Comparison of ENCODE assay signal across 19 mouse cellular contexts in the genomic region with DNA sequence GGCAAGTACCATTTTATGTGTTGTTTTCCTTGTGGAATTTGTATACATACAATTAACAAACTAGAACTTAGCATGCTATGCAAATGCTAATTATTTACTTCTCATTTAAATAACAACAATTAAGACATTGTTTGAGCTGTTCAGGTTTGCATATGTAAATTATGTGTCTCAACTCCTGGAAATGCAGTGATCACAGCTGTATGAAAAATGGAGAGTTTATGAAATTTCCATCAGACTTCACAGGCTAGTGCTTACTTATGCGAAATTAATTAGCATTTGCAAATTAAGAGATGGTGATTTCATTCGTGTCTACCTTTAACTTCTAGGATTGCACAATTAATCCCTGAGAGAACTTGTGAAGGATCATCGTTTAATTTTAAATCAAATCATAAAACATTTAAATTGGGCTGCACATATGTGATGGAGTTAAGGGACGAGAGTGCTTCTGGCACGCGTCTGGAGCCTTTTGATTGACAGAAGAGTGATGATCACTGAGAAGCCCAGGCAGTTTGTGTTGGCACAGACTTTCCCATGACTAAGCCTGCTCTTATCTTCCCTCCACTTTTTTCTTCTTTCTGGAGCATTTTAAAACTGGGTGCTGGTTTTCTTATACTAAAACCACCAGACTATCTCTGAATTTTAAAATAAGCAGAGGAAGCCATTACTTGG. TPM values are rescaled to one million over a fixed set of nuclear protein-coding genes. Genes with fewer than 3 reads are reported as not detected.
DNase-seq lines count a peak whose midpoint lies in the region; ATAC-seq lines count a peak whose summit lies in the region.
"Had no signal": no experiment of that assay in that cellular context is flagged by ENCODE, and none has a peak within 500 bp of the region (broad histone marks: within the 10 kb centered on the region; RNA-seq: fewer than 3 reads in every experiment).

No protein-coding gene starts in this region.

- 0 out of 2 replicates have a peak, but pooled peaks cover 3% of the 10 kb centered on the region for H3K27me3 ChIP-seq in forebrain, embryonic 16.5 days (replicated peaks; ENCODE audit: control insufficient read depth, insufficient read depth, low read length)
- no peaks in the 10 kb centered on the region for H3K27me3 ChIP-seq in forebrain, embryonic 15.5 days
- H3K27me3 ChIP-seq in hindbrain, embryonic 16.5 days (replicated peaks; ENCODE audit: control insufficient read depth, insufficient read depth, low read length), result no peaks in the 10 kb centered on the region
- no peaks in the 10 kb centered on the region for H3K27me3 ChIP-seq in hindbrain, embryonic 10.5 days (ENCODE audit: insufficient read depth, poor library complexity, severe bottlenecking)
- H3K27me3 ChIP-seq: embryonic facial prominence, embryonic 12.5 days; heart, embryonic 15.5 days had no signal

- H3K4me1 ChIP-seq in forebrain, embryonic 16.5 days (replicated peaks; ENCODE audit: control insufficient read depth, insufficient read depth, low read length), result no peaks in the 10 kb centered on the region
- no peaks in the 10 kb centered on the region for H3K4me1 ChIP-seq in forebrain, embryonic 15.5 days
- H3K4me1 ChIP-seq in hindbrain, embryonic 16.5 days (ENCODE audit: control insufficient read depth, insufficient read depth, low read depth, low read length), result no peaks in the 10 kb centered on the region
- no peaks in the 10 kb centered on the region for H3K4me1 ChIP-seq in hindbrain, embryonic 10.5 days (replicated peaks)
- H3K4me1 ChIP-seq: embryonic facial prominence, embryonic 12.5 days; heart, embryonic 10.5 days; heart, embryonic 15.5 days had no signal

- H3K9me3 ChIP-seq in forebrain, embryonic 16.5 days (ENCODE audit: control insufficient read depth, low read length), result no peaks in the 10 kb centered on the region
- H3K9me3 ChIP-seq in forebrain, embryonic 15.5 days, result no peaks in the 10 kb centered on the region
- H3K9me3 ChIP-seq in hindbrain, embryonic 16.5 days (ENCODE audit: control insufficient read depth, low read length), result no peaks in the 10 kb centered on the region
- H3K9me3 ChIP-seq in hindbrain, embryonic 10.5 days, result no peaks in the 10 kb centered on the region
- H3K9me3 ChIP-seq: embryonic facial prominence, embryonic 12.5 days; heart, embryonic 10.5 days; heart, embryonic 15.5 days had no signal

- H3K36me3 ChIP-seq in forebrain, embryonic 16.5 days (ENCODE audit: control insufficient read depth, insufficient read depth), result no peaks in the 10 kb centered on the region
- no peaks in the 10 kb centered on the region for H3K36me3 ChIP-seq in forebrain, embryonic 15.5 days
- H3K36me3 ChIP-seq in hindbrain, embryonic 16.5 days (ENCODE audit: control insufficient read depth, insufficient read depth, low read length), result no peaks in the 10 kb centered on the region
- H3K36me3 ChIP-seq in hindbrain, embryonic 10.5 days, result no peaks in the 10 kb centered on the region
- H3K36me3 ChIP-seq: embryonic facial prominence, embryonic 12.5 days; heart, embryonic 10.5 days; heart, embryonic 15.5 days had no signal

- H3K9ac ChIP-seq in forebrain, embryonic 16.5 days (replicated peaks; ENCODE audit: low read depth, low read length), result no peak overlapping the region
- H3K9ac ChIP-seq in forebrain, embryonic 15.5 days (replicated peaks), result no peak overlapping the region
- H3K9ac ChIP-seq in hindbrain, embryonic 16.5 days (ENCODE audit: low read depth, low read length), result no peak overlapping the region
- H3K9ac ChIP-seq: embryonic facial prominence, embryonic 12.5 days; heart, embryonic 15.5 days had no signal

- H3K4me3 ChIP-seq in forebrain, embryonic 16.5 days (replicated peaks; ENCODE audit: low read length), result no peak overlapping the region
- no peak overlapping the region for H3K4me3 ChIP-seq in forebrain, embryonic 15.5 days
- no peak overlapping the region for H3K4me3 ChIP-seq in hindbrain, embryonic 16.5 days (ENCODE audit: low read length)
- H3K4me3 ChIP-seq in hindbrain, embryonic 10.5 days, result no peak overlapping the region
- H3K4me3 ChIP-seq: embryonic facial prominence, embryonic 12.5 days; heart, embryonic 10.5 days; heart, embryonic 15.5 days had no signal

- no peak overlapping the region for H3K4me2 ChIP-seq in forebrain, embryonic 16.5 days (ENCODE audit: low read length)
- no peak overlapping the region for H3K4me2 ChIP-seq in forebrain, embryonic 15.5 days (replicated peaks)
- H3K4me2 ChIP-seq in hindbrain, embryonic 16.5 days (ENCODE audit: low read length), result no peak overlapping the region
- H3K4me2 ChIP-seq: embryonic facial prominence, embryonic 12.5 days; heart, embryonic 15.5 days had no signal

- no peak for DNase-seq in hindbrain, embryonic 10.5 days (ENCODE audit: low spot score)
- DNase-seq in 3T3-L1 (ENCODE audit: low read depth, low spot score), result peak; percentile 2
- DNase-seq in Muller cell, postnatal 12 days (ENCODE audit: inconsistent ontology term), result peak; percentile 25
- DNase-seq in kidney, postnatal 14 days, result no peak
- DNase-seq: adrenal gland, postnatal 10 days; cerebellum, adult 11-12 months; cerebellum, adult 9-10 months; cerebellum, postnatal 25 days; gastrocnemius, postnatal 36 days; heart, adult 18-20 months; heart, postnatal 14 days; kidney, adult 11 months had no signal

- peak; percentile 78; the same call in 1 of the 2 replicates for ATAC-seq in forebrain, embryonic 16.5 days
- ATAC-seq in forebrain, embryonic 15.5 days (replicated peaks), result no peak
- ATAC-seq in hindbrain, embryonic 16.5 days, result peak; percentile 27; the same call in 1 of the 2 replicates
- ATAC-seq: hindbrain, postnatal 0 days had no signal

- WGBS in forebrain, embryonic 16.5 days, result 44% methylated on average over 6 of the region's 6 CpGs
- WGBS in forebrain, embryonic 15.5 days, result 43% methylated on average over 6 of the region's 6 CpGs
- 64% methylated on average over 6 of the region's 6 CpGs for WGBS in hindbrain, embryonic 16.5 days
- 85% methylated on average over 6 of the region's 6 CpGs for WGBS in hindbrain, embryonic 10.5 days

- H3K27ac ChIP-seq in forebrain, embryonic 16.5 days (ENCODE audit: low read length), result no peak overlapping the region
- no peak overlapping the region for H3K27ac ChIP-seq in forebrain, embryonic 15.5 days (replicated peaks)
- H3K27ac ChIP-seq in hindbrain, embryonic 16.5 days (ENCODE audit: low read depth, low read length), result no peak overlapping the region
- no peak overlapping the region for H3K27ac ChIP-seq in hindbrain, embryonic 10.5 days
- H3K27ac ChIP-seq: embryonic facial prominence, embryonic 12.5 days; heart, embryonic 10.5 days; heart, embryonic 15.5 days; hindbrain, postnatal 0 days had no signal

RNA-seq across cellular contexts. Expression of a gene that starts 20.1 kb away (rescaled TPM):
- polyA plus RNA-seq in forebrain, embryonic 16.5 days (2015; fragmentation: Nextera tagmentation; extraction: Ambion mirVana), result 3.0 and 4.4 TPM in 2 replicates
- 3.2 and 3.5 TPM in 2 replicates for polyA plus RNA-seq in forebrain, embryonic 15.5 days (2015; fragmentation: Nextera tagmentation; extraction: Ambion mirVana)
- 20.1 and 20.8 TPM in 2 replicates for polyA plus RNA-seq in hindbrain, embryonic 16.5 days (2015; fragmentation: Nextera tagmentation; extraction: Ambion mirVana)
- polyA plus RNA-seq in hindbrain, embryonic 10.5 days (2016; fragmentation: Nextera tagmentation; extraction: Ambion mirVana), result 1.9 TPM in 2 replicates

Comparison
In these comparisons a context has a peak if more than half of its experiments do, and no peak if none do; other contexts are left out.
1. DNase-seq: peak in 3T3-L1 (single experiment) and Muller cell, postnatal 12 days (single experiment); none in hindbrain, embryonic 10.5 days (single experiment) and kidney, postnatal 14 days (single experiment).